Mouse (Mus musculus) lung, adult 2 months (tissue): ENCODE measurements at regions not wholly inside any gene's neighbourhood (a gene's known extent, or its start where the extent isn't known, plus 50 kb on each side); places are given as distances from the start of the nearest gene placed in this dataset.

ENCODE experiments used
- CTCF ChIP-seq: fragments of 200-500 bp; IDR thresholded peaks from 2 replicates; pipeline ENCODE4 v1.5.1; 2011; ENCODE audit warnings: mild to moderate bottlenecking, low read length, control low read depth; ENCODE audit not compliant: insufficient read depth
- POLR2A ChIP-seq: fragments of 200-500 bp; IDR thresholded peaks from 2 replicates; pipeline ENCODE4 v1.6.1; 2011; ENCODE audit warnings: low read depth, mild to moderate bottlenecking, control low read depth, low read length, borderline replicate concordance; ENCODE audit errors: extremely low read depth

DNA sequence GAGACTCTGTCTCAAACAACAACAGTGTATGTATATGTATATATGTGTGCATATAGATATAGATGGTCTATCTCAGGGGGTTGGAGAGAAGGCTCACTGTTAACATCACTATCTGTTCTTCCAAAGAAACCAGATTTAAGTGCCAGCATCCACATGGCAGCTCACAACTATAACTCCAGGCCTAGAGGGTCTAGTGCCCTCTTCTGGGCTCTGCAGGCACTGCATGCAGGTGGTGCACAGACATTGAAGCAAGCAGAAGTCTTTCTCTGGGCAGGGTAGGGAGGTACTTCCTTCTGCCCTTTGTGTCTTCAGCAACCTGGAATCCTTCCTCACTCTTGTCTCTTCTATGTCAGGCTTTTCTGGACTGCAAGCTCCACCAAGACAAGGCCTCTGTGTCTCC is 50.1 kb upstream of the Gm11733 start:
- TF ChIP-seq CTCF (peak; percentile 54), POLR2A (no peak)
